Mouse (Mus musculus) testis, adult 2 months (tissue): ENCODE results near the gene Anxa7.

Experiments used
- CTCF ChIP-seq: fragments of 200-500 bp; IDR thresholded peaks from 2 replicates; pipeline ENCODE4 v1.5.1; 2012; ENCODE audit warnings: low read depth, mild to moderate bottlenecking, inconsistent platforms, low read length, moderate library complexity; ENCODE audit not compliant: control insufficient read depth, insufficient read depth, insufficient replicate concordance
- POLR2A ChIP-seq: fragments of 200-500 bp; IDR thresholded peaks from 2 replicates; pipeline ENCODE4 v1.6.1; 2012; ENCODE audit warnings: low read depth, mild to moderate bottlenecking, inconsistent platforms, low read length, moderate library complexity; ENCODE audit not compliant: control insufficient read depth

- TF ChIP-seq POLR2A (no peak), CTCF (no peak)
Observed at GRCm38 (mm10) chr14:20499982-20500381, 20.0 kb upstream of the Anxa7 start.
